Mouse (Mus musculus): ENCODE measurements at regions not wholly inside any gene's neighbourhood (a gene's known extent, or its start where the extent isn't known, plus 50 kb on each side); places are given as distances from the start of the nearest gene placed in this dataset.

- no peak for DNase-seq
Observed at GRCm38 (mm10) chr13:37572983-37573382, 205.2 kb upstream of the Rreb1 start.

GRCm38 (mm10) chr13:37579231-37579630, 199.0 kb upstream of the Rreb1 start:
- WGBS, result 97% methylated on average over 10 of the region's 10 CpGs
- Histone ChIP-seq H3K4me3 (ENCODE audit: control insufficient read depth, insufficient read depth, low read length) (no peak overlapping the region), H3K36me3 (ENCODE audit: control insufficient read depth, insufficient read depth, low read length) (no peaks in the 10 kb centered on the region), H3K4me1 (replicated peaks; ENCODE audit: control insufficient read depth, insufficient read depth, low read length) (peaks cover 9% of the 10 kb centered on the region; the same call in 1 of the 2 replicates), H3K27ac (ENCODE audit: control insufficient read depth, insufficient read depth, low read length) (no peak overlapping the region), H3K27me3 (ENCODE audit: control insufficient read depth, insufficient read depth, low read length) (no peaks in the 10 kb centered on the region)
- TF ChIP-seq POLR2A (IDR thresholded peaks at IDR 0.05; ENCODE audit: control insufficient read depth, extremely low read depth, insufficient read depth, low read length, poor library complexity) (no peak), CTCF (IDR thresholded peaks at IDR 0.05; ENCODE audit: borderline replicate concordance, control insufficient read depth, extremely low read depth, insufficient read depth, low read length, poor library complexity) (no peak)
- no peak for DNase-seq

More at GRCm38 (mm10) chr13:37572983-37573382, 205.2 kb upstream of the Rreb1 start:
- H3K36me3 ChIP-seq (ENCODE audit: control insufficient read depth, insufficient read depth, low read length), result no peaks in the 10 kb centered on the region
- no peaks in the 10 kb centered on the region for H3K27me3 ChIP-seq (ENCODE audit: control insufficient read depth, insufficient read depth, low read length)
- TF ChIP-seq CTCF (IDR thresholded peaks at IDR 0.05; ENCODE audit: borderline replicate concordance, control insufficient read depth, extremely low read depth, insufficient read depth, low read length, poor library complexity) (no peak), POLR2A (IDR thresholded peaks at IDR 0.05; ENCODE audit: control insufficient read depth, extremely low read depth, insufficient read depth, low read length, poor library complexity) (no peak)
- no peak overlapping the region for H3K27ac ChIP-seq (ENCODE audit: control insufficient read depth, insufficient read depth, low read length)
- no peaks in the 10 kb centered on the region for H3K4me1 ChIP-seq (replicated peaks; ENCODE audit: control insufficient read depth, insufficient read depth, low read length)
- 95% methylated on average over 3 of the region's 3 CpGs for WGBS
- no peak overlapping the region for H3K4me3 ChIP-seq (ENCODE audit: control insufficient read depth, insufficient read depth, low read length)

DNA sequence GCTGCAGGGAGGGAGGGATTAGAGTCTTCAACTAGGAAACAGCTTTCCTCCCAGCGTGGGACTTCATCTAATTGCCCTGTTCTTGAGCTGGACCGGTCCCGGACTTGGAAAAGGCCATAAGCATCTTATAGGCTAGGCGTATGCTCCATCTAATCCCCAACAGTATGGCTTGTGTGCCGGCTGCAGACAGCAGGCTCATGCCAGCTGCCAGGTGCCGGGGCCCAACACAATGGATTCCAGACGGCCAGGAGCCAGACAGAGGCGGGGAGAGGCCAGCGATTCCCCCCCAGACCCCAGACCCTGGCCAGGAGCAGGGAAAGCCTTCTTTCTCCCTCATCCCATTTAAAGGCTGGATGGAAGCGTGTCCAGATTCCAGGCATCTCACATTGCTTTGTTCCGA, 198.4 kb upstream of the Rreb1 start:
- Histone ChIP-seq H3K36me3 (ENCODE audit: control insufficient read depth, insufficient read depth, low read length) (no peaks in the 10 kb centered on the region), H3K27ac (ENCODE audit: control insufficient read depth, insufficient read depth, low read length) (no peak overlapping the region), H3K27me3 (ENCODE audit: control insufficient read depth, insufficient read depth, low read length) (no peaks in the 10 kb centered on the region), H3K4me1 (replicated peaks; ENCODE audit: control insufficient read depth, insufficient read depth, low read length) (peaks cover 9% of the 10 kb centered on the region; the same call in 1 of the 2 replicates), H3K4me3 (ENCODE audit: control insufficient read depth, insufficient read depth, low read length) (no peak overlapping the region)
- TF ChIP-seq CTCF (IDR thresholded peaks at IDR 0.05; ENCODE audit: borderline replicate concordance, control insufficient read depth, extremely low read depth, insufficient read depth, low read length, poor library complexity), result no peak
- TF ChIP-seq POLR2A (IDR thresholded peaks at IDR 0.05; ENCODE audit: control insufficient read depth, extremely low read depth, insufficient read depth, low read length, poor library complexity), result no peak
- DNase-seq, result no peak
- WGBS, result 90% methylated on average over 11 of the region's 11 CpGs

DNA sequence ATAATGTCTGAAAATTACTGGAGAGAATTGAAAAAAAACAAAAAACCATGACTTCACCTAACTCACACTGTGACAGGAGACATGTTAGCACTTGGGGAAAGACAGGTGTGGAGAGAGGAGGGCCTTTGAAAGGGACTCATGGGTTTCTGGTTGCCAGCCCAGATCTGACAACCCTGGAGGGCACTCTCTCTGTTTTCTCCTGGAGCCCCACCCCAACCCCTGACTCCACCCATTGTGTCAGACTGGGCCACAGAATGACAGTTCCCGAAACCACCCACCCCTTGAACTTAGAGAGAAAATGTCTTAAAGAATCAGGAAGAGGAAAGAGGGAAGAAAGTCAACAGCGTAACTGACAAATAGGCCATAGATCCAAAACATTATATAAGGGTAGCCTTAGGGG, 197.4 kb upstream of the Rreb1 start:
- Histone ChIP-seq H3K36me3 (ENCODE audit: control insufficient read depth, insufficient read depth, low read length) (no peaks in the 10 kb centered on the region), H3K4me3 (ENCODE audit: control insufficient read depth, insufficient read depth, low read length) (no peak overlapping the region), H3K27ac (ENCODE audit: control insufficient read depth, insufficient read depth, low read length) (no peak overlapping the region), H3K27me3 (ENCODE audit: control insufficient read depth, insufficient read depth, low read length) (no peaks in the 10 kb centered on the region), H3K4me1 (replicated peaks; ENCODE audit: control insufficient read depth, insufficient read depth, low read length) (peaks cover 9% of the 10 kb centered on the region; the same call in 1 of the 2 replicates)
- DNase-seq, result no peak
- 14% methylated on average over 2 of the region's 2 CpGs for WGBS
- TF ChIP-seq POLR2A (IDR thresholded peaks at IDR 0.05; ENCODE audit: control insufficient read depth, extremely low read depth, insufficient read depth, low read length, poor library complexity) (no peak), CTCF (IDR thresholded peaks at IDR 0.05; ENCODE audit: borderline replicate concordance, control insufficient read depth, extremely low read depth, insufficient read depth, low read length, poor library complexity) (no peak)

GRCm38 (mm10) chr13:37581374-37581773, 196.8 kb upstream of the Rreb1 start:
- WGBS, result 24% methylated on average over 6 of the region's 6 CpGs
- Histone ChIP-seq H3K27me3 (ENCODE audit: control insufficient read depth, insufficient read depth, low read length) (no peaks in the 10 kb centered on the region), H3K4me1 (replicated peaks; ENCODE audit: control insufficient read depth, insufficient read depth, low read length) (peaks cover 9% of the 10 kb centered on the region; the same call in 1 of the 2 replicates), H3K36me3 (ENCODE audit: control insufficient read depth, insufficient read depth, low read length) (no peaks in the 10 kb centered on the region), H3K27ac (ENCODE audit: control insufficient read depth, insufficient read depth, low read length) (no peak overlapping the region), H3K4me3 (ENCODE audit: control insufficient read depth, insufficient read depth, low read length) (no peak overlapping the region)
- DNase-seq, result no peak
- no peak for TF ChIP-seq CTCF (IDR thresholded peaks at IDR 0.05; ENCODE audit: borderline replicate concordance, control insufficient read depth, extremely low read depth, insufficient read depth, low read length, poor library complexity)
- no peak for TF ChIP-seq POLR2A (IDR thresholded peaks at IDR 0.05; ENCODE audit: control insufficient read depth, extremely low read depth, insufficient read depth, low read length, poor library complexity)

DNA sequence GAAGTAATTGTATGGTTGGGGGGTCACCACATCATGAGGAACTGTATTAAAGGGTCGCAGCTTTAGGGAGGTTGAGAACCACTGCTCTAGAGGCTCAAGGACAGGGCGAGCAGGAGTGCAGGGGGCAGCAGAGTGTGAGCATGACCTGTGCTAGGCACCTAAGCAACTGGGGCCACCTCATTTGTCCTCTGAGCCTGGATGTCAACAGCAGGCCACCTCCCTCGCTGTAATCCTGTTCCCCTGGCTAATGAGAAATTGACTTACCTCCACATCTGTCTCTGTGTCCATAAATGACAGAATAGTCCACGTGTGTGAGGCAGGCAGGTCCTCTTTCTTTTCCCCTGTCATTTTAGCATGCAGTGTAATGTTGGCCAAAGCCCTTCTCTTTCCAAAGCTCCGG, 192.7 kb upstream of the Rreb1 start:
- H3K27ac ChIP-seq (ENCODE audit: control insufficient read depth, insufficient read depth, low read length), result no peak overlapping the region
- no peaks in the 10 kb centered on the region for H3K27me3 ChIP-seq (ENCODE audit: control insufficient read depth, insufficient read depth, low read length)
- WGBS, result 93% methylated on average over 5 of the region's 5 CpGs
- H3K4me1 ChIP-seq (replicated peaks; ENCODE audit: control insufficient read depth, insufficient read depth, low read length), result peaks cover 9% of the 10 kb centered on the region; the same call in 1 of the 2 replicates
- no peak for DNase-seq
- TF ChIP-seq CTCF (IDR thresholded peaks at IDR 0.05; ENCODE audit: borderline replicate concordance, control insufficient read depth, extremely low read depth, insufficient read depth, low read length, poor library complexity) (no peak), POLR2A (IDR thresholded peaks at IDR 0.05; ENCODE audit: control insufficient read depth, extremely low read depth, insufficient read depth, low read length, poor library complexity) (no peak)
- H3K4me3 ChIP-seq (ENCODE audit: control insufficient read depth, insufficient read depth, low read length), result no peak overlapping the region
- no peaks in the 10 kb centered on the region for H3K36me3 ChIP-seq (ENCODE audit: control insufficient read depth, insufficient read depth, low read length)

DNA sequence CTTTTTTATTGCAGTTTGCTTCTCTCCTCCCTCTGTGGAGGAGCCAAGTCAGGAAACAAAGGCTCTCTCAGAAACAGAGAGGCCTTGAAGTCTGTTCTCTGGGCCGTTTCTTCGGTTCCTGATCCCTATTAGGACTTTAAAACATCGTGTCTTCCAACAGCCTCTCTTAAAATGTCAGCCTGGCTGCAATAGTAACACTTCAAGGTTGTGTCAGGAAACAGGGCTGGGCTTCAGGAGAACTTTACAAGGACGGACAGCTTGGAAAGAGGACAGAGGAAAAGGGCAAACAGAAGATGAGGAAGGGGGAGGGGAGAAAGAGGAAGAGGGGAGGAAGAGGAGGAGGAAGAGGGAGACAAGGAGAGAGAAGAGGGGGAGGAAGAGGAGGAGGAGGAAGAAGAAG, 191.7 kb upstream of the Rreb1 start:
- no peaks in the 10 kb centered on the region for H3K36me3 ChIP-seq (ENCODE audit: control insufficient read depth, insufficient read depth, low read length)
- H3K27me3 ChIP-seq (ENCODE audit: control insufficient read depth, insufficient read depth, low read length), result no peaks in the 10 kb centered on the region
- H3K4me3 ChIP-seq (ENCODE audit: control insufficient read depth, insufficient read depth, low read length), result no peak overlapping the region
- no peak overlapping the region for H3K27ac ChIP-seq (ENCODE audit: control insufficient read depth, insufficient read depth, low read length)
- WGBS, result 87% methylated on average over 4 of the region's 4 CpGs
- peaks cover 1% of the 10 kb centered on the region; the same call in 1 of the 2 replicates for H3K4me1 ChIP-seq (replicated peaks; ENCODE audit: control insufficient read depth, insufficient read depth, low read length)
- no peak for TF ChIP-seq CTCF (IDR thresholded peaks at IDR 0.05; ENCODE audit: borderline replicate concordance, control insufficient read depth, extremely low read depth, insufficient read depth, low read length, poor library complexity)
- TF ChIP-seq POLR2A (IDR thresholded peaks at IDR 0.05; ENCODE audit: control insufficient read depth, extremely low read depth, insufficient read depth, low read length, poor library complexity), result no peak
- DNase-seq, result no peak
